Mouse (Mus musculus): ENCODE results near the gene Pla2g4f. TPM values are rescaled to one million over a fixed set of nuclear protein-coding genes. Genes with fewer than 3 reads are reported as not detected.

The Pla2g4f gene
- polyA plus RNA-seq (2014; fragmentation: Illumina TruSeq; extraction: RNeasy Lipid Tissue Mini Kit (QIAGEN cat#74804); ENCODE audit: low read depth, low replicate concordance) = not detected

DNA sequence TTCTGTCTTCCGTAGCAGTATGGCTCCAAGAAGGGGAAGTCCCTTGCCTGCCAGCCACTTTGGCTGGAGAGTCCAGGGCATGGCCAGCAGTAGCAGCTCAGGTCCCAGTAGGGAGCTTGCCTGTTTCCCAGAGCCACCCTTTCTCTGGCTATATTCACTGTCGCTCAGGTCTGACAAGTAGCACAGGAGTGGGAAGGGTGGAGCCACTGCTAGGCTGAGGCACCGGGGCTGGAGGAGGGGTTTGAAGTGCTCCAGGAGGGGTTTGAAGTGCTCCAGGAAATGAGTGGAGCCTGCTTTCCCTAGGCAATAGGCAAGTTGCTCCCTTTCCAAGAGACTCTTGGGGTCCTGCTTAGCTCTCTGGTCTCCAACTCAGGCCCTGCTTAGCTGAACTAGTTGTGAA, at the start of gene Pla2g4f:
Gene Pla2g4f (minus strand): TSS at position 190 of the 400 bp plus-strand sequence.

DNA sequence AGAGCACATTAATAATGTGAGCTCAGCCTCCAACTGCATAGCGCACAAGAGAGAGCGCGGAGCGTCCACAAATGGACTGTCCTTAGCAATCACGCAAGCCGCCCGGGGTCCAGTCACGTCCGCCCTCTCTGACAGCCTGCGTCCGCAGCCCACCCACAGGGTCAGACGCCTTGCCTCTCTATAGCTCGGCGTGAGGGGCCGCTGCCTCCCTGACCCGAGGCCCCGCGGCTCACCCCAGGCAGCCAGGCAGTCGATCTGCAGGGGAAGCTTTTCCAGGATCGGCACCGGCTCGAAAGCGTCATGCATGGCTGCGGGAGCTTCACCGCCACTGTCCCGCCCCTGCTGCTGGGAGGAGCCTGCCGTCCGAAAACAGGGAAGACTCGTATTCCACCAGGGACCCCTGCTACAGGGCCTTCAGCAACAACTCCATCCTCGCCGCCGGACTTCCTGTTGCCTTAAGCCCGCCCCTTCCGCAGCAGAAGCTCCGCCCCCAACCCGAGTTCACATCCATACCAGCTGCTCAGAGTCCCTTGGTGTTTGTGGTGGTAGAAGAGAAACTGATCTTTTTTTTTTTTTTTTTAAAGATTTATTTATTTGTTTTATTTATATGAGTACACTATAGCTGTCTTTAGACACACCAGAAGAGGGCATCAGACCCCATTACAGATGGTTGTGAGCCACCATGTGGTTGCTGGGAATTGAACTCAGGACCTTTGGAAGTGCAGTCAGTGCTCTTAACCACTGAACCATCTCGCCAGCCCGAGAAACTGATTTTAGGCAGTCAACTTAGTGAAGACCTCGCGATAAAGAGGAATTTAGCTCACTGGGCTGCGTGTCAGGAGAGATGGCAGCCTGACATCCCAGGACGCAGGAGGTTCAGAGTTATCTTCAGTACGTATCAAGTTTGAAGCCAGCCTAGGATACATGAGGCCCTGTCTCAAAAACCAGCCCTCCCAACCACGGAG, 39.0 kb upstream of the Pla2g4f start, which contains the start of gene Vps39:
Gene Vps39 (minus strand): TSS at position 456 of the 965 bp plus-strand sequence.

DNA sequence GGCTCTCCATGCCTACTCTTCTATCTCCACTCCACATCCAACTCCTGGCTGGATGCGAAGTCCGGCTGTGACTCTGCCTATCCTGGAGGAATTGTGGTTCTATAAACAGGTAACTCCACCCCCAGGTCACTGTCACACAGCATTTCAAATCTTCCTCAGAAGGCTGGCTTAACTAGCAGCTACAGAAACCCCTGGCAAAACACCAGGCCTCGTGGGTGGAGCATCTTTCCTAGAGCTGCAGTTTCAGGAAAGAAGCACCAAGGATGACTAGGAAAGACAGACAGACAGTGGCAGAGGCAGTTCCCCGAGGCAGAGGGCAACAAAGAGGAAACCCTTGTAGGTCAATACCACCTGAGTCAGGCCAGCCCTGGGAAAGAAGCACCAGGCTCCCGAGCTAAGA, 25.0 kb downstream of the Pla2g4f start, which contains the start of gene Pla2g4d:
Gene Pla2g4d (minus strand): TSS at position 203 of the 400 bp plus-strand sequence.

Other genes with a start within 250 kb of the Pla2g4f start
- gene Ehd4, start 159.6 kb downstream of the Pla2g4f start, polyA plus RNA-seq (2014; fragmentation: Illumina TruSeq; extraction: RNeasy Lipid Tissue Mini Kit (QIAGEN cat#74804); ENCODE audit: low read depth, low replicate concordance) = 3.3 TPM
- not detected for gene Pla2g4e, start 68.8 kb downstream of the Pla2g4f start, polyA plus RNA-seq (2014; fragmentation: Illumina TruSeq; extraction: RNeasy Lipid Tissue Mini Kit (QIAGEN cat#74804); ENCODE audit: low read depth, low replicate concordance)
- not detected for gene Pla2g4d, start 25.0 kb downstream of the Pla2g4f start, polyA plus RNA-seq (2014; fragmentation: Illumina TruSeq; extraction: RNeasy Lipid Tissue Mini Kit (QIAGEN cat#74804); ENCODE audit: low read depth, low replicate concordance)
- gene Vps39, start 39.0 kb upstream of the Pla2g4f start, polyA plus RNA-seq (2014; fragmentation: Illumina TruSeq; extraction: RNeasy Lipid Tissue Mini Kit (QIAGEN cat#74804); ENCODE audit: low read depth, low replicate concordance) = 6.8 TPM
- 19.2 TPM for gene Ganc, start 89.7 kb upstream of the Pla2g4f start, polyA plus RNA-seq (2014; fragmentation: Illumina TruSeq; extraction: RNeasy Lipid Tissue Mini Kit (QIAGEN cat#74804); ENCODE audit: low read depth, low replicate concordance)
- gene Tmem87a, start 89.9 kb upstream of the Pla2g4f start, polyA plus RNA-seq (2014; fragmentation: Illumina TruSeq; extraction: RNeasy Lipid Tissue Mini Kit (QIAGEN cat#74804); ENCODE audit: low read depth, low replicate concordance) = 11.8 TPM
- 0.29 TPM for gene Capn3, start 141.9 kb upstream of the Pla2g4f start, polyA plus RNA-seq (2014; fragmentation: Illumina TruSeq; extraction: RNeasy Lipid Tissue Mini Kit (QIAGEN cat#74804); ENCODE audit: low read depth, low replicate concordance)
- 23.7 TPM for gene Zfp106, start 249.7 kb upstream of the Pla2g4f start, polyA plus RNA-seq (2014; fragmentation: Illumina TruSeq; extraction: RNeasy Lipid Tissue Mini Kit (QIAGEN cat#74804); ENCODE audit: low read depth, low replicate concordance)

All from liver, adult 10 weeks (tissue).